Mouse (Mus musculus) fat pad, adult 2 months (tissue): Measurements from ENCODE around the gene Snrpn.
"Not testable (repeated sequence)": the region's sequence is repeated elsewhere in the genome, so short reads cannot be mapped to it uniquely, and the experiment has no call there.

Source experiments
- DNase-seq: peaks from one replicate; pipeline ENCODE4 v3.0.0-alpha.2; 2011; ENCODE audit warnings: low read depth, low spot score; ENCODE audit errors: extremely low read depth

Snrpn gene

GRCm38 (mm10) chr7:60139742-60140480, at the start of gene Snrpn:
Gene Snrpn (minus strand): TSS chr7:60140219.
- no peak for DNase-seq

- DNase-seq: no peak
These were observed 30.5 kb upstream of the Snrpn start for GRCm38 (mm10) chr7:60170250-60171185.

DNA sequence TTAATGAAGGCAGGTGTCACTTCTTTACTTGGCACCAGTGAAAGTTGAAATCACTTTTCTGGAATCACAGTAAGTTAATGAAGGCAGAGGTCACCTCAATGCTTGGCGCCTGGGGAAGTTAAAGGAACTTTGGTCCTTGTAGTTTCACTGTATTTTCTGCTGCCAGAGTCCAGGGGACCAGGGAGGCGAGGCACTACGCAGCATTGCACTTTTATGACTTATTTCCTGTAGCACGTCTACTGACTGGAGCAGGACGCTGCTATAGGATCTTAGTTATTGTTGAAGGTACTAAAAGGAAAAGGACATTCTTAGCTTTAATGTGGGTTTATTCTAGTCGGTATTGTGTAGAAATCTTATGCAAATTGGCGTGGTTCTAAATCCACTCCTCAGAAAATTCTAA, 14.7 kb downstream of the Snrpn start:
- no peak for DNase-seq

DNA sequence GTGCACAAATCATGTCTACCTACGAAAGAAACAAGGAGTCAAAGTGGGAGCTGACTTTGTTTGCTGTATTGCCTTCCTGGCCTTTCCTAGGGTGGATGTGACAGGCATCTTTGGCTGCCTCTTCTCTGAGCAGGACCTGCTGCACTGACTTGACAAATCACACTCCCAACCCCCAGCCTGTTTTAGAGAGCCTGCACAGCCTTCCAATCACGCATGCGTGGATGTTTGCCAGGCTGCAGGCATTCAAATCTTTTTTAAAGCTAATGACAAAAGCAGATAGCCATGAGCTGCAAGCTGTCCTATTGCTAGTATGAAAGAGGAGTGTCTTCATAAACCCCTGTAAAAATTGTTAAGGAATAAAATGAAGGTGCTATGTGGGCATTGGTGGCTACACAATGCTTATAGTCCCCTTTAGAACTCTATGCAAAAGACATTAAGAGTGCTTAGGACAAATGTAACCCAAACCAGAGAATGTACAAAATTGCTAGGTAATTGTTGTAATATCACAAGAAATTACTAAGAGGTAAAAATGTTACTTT, 16.9 kb downstream of the Snrpn start:
- DNase-seq: not testable (repeated sequence)

- DNase-seq: no peak
These were observed 17.5 kb downstream of the Snrpn start for GRCm38 (mm10) chr7:60122434-60123085.

DNA sequence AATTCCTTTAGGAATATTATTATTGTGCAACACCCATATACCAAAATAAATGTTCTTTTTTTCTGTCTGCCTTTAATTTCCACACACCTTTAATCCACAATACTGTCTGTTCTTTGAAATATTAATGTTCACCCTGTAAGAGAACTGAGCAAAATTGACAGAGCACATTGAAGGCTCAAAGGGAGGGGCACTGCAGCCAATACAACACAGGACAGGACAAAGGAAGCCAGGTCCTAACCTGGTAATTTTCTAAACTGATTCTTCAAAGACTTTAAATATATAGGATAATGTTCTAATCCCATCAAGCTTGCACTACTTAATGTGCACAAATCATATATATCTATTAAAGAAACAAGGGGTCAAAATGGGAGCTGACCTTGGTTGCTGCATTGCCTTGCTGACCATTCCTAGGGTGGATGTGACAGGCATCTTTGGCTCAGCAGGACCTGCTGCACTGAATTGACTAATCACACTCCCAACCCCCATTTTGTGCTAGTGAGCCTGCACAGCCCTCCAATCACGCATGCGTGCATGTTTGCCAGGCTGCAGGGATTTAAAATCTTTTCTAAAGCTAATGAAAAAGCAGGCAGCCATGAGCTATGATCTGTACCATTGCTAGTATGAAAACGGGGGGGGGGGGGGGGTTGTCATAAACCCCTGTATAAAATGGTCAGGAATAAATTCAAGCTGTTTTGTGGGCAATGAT, 42.7 kb downstream of the Snrpn start:
- no peak for DNase-seq

- no peak for DNase-seq
These were observed 63.7 kb downstream of the Snrpn start for GRCm38 (mm10) chr7:60076301-60076700.

- no peak for DNase-seq
These were observed 92.4 kb downstream of the Snrpn start for GRCm38 (mm10) chr7:60047481-60048201.

- no peak for DNase-seq
These were observed 126.8 kb downstream of the Snrpn start for GRCm38 (mm10) chr7:60013186-60013585.

GRCm38 (mm10) chr7:60007727-60008360, 132.2 kb downstream of the Snrpn start:
- DNase-seq: no peak

GRCm38 (mm10) chr7:60006262-60006661, 133.8 kb downstream of the Snrpn start:
- DNase-seq: no peak

DNA sequence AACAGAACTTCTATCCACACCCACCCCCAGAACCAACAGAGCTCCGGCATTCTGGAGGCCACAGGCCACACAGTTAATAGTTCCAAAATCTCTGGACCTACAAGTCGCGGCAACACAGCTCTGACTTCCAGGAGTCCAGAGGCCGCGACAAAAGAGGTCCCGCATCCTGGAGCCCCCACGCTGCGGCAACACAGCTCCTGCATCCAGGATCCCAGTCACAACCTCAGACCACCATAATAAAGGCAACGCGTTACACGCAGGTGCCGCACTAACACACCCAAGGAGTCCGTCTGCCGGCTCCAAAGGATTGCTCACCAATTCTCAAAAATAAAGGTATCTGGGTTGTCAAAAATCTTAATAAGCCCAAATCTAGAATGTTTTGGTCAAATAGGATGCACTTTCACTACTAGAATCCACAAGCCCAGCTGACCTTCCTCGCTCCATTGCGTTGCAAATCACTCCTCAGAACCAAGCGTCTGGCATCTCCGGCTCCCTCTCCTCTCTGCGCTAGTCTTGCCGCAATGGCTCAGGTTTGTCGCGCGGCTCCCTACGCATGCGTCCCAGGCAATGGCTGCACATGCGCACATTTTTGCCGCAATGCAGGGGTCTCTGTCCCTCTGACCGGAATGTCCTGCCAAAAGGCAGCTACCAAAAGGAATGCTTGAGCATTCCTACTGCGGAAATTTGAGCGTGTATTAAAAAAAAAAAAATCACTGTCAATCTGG, 135.3 kb downstream of the Snrpn start, which contains the start of the genes Snurf and Gm38393:
Snurf (minus strand) TSS at position 444 of the 725 bp plus-strand sequence.
Gm38393 (minus strand) TSS at position 459 of the 725 bp plus-strand sequence.
- no peak for DNase-seq

GRCm38 (mm10) chr7:60003921-60004605, 136.0 kb downstream of the Snrpn start:
- DNase-seq: no peak

GRCm38 (mm10) chr7:60003006-60003865, 136.8 kb downstream of the Snrpn start:
- no peak for DNase-seq

DNA sequence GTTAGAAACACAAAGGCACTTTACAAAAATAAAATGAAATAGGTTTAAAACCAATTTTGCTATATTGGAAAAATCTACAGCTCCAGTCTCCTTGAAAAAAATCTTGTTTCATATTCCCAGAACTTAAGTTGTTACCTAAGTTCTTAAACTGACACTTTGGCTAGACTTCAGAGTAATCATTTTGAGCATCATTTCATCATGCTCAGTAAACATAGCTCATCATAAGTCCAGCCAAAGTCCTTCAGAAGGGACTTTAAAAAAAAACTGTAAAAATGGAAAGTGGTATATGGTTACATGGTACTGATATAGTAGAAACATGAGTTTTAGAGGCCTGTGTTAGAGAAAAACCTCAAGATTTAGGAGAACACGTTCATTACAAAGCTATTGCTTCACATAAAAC, 161.4 kb downstream of the Snrpn start:
- no peak for DNase-seq
